Mouse (Mus musculus) spleen, postnatal 10 days (tissue): ENCODE results near the gene Btbd8.

ENCODE experiments used
- DNase-seq, 2 experiments: peaks; one replicate each; pipeline ENCODE4 v3.0.0; 2021 to 2022; ENCODE audit warnings: low spot score in 2 of 2

The Btbd8 gene

DNA sequence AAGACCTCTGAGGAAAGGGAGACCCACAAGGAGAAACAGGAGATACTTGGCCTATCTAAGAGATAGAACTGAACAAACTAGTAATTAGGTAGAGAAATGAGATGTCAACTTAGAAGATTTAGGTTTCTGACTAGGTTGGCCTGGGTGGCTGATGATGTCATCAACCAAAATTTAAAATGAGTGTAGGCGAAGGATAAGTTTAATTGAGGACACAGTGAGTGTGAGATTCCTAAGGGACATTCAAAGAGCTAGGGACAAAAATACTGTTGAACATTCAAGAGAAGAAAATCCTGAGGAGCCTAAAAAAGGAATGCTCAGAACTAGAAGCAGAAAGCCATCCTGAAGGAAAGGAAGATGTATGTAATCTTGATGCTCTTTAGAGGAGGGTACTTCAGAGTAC, 78.3 kb downstream of the Btbd8 start:
- no peak for DNase-seq

- no peak for DNase-seq
These were observed 80.8 kb downstream of the Btbd8 start for GRCm38 (mm10) chr5:107518602-107519001.

DNA sequence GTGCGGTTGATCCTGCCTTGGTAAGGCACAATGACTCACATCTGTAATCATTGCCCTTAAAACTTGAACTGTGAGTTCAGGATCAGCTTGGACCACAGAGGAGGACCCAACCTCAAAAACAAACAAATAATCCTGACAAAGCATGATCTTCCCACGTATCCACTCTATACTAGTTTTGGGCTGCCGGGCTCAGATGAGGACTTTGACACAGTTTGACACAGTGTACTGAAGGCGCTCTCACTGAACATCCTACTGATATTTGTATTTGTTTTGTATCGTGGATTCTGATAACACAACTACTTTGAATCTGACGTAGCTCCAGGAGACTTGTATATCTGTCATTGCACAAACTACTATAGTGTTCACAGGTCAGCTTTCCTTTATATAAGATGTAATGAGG, 83.6 kb downstream of the Btbd8 start:
- no peak for DNase-seq

DNA sequence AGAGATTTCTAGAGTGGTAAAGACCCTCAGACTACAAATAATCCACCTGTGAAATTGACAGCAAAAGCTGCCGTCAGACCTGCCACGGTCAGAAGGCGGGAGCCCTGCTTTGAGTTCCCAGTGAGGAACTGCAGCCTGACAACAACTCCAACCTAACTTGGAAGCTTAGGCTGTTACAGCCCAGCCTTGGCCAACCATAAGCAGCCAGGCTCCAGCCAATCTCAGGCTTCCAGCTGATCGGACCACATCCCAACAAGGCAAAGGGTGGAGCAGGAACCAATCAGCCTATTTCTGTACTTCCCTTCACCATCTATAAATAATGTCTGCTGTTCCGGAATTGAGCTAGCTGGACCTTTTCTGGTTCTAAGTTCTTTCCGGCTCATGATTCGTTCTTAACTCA, 84.1 kb downstream of the Btbd8 start:
- no peak for DNase-seq

GRCm38 (mm10) chr5:107524281-107524680, 86.5 kb downstream of the Btbd8 start:
- no peak for DNase-seq

DNA sequence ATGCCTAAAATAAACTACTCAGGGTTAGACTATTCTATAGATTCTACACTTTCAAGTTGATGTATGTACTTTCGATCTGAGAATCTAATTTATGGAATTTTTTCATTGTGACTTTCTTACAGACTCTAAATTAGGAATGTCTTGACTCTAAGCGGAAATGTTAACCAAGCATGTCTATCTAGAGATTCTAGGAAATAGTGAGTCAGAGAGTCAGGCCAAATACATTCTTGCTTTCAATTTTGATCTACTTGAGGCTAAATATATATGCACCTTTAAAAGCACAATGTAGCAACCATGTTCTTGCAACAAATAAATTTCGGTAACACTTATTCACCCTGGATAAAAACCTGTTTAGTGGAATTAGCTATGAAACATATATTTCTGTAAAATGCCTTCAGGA, 91.1 kb downstream of the Btbd8 start:
- no peak for DNase-seq

DNA sequence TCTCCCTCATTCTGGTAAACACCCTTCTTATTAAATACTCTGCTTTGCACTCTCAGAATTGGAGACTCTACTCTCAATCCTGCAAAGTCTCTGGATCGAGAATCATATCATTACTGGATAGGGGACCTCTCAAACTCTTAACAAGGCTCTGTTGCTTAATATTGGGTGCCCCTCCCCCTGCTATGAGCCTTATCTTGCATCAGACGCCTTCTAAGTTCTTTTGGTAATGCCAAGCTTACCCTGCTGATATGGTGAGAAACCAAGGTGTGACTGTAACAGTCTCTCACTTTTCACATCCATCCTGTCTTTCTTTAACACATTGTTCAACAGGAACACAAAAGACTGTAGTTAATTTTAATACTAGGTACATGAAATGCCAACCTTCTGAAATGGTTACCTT, 95.8 kb downstream of the Btbd8 start:
- DNase-seq = no peak

- DNase-seq = no peak
These were observed 96.8 kb downstream of the Btbd8 start, which contains the start of gene 1700028K03Rik for GRCm38 (mm10) chr5:107534581-107534980. TSS of gene 1700028K03Rik (plus strand) at chr5:107534709.

DNA sequence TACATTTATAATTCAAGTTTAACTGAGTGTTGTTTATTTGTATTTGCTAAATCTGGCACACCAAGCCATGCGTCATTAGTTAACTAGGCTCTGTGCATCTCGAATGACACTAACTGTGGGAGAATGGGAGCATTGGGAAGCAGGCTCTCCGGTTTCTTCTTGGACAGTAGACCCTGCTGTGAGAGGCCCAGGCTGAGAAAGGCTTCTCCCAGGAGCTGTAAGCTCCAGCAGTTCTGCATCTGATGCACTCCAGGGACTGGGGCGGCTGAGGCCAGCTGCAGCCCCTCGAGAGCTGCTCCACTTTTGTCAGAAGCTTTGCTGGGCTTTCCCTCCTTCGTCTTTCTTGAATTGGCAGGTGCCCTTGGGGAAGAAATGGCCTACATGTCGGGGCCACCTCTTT, 103.9 kb downstream of the Btbd8 start:
- DNase-seq = no peak

DNA sequence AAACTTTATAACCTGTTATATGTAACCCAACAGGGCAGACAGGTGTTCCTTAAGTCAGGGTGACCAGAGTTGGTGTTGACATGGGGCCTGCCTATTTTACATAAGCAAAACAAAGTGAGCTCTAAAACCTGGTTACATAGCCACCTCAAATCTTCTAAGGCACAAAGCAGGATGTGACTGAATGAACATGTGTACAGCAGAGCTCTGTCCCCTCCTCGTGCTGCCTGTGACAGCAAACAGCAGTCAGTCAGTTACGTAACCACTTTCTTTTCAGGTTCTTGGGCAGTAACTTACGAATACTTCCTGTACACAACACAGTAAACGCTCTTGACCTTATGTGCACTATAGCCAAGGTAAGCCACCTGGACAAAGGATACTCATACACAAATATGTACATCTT, 108.1 kb downstream of the Btbd8 start:
- no peak for DNase-seq

DNA sequence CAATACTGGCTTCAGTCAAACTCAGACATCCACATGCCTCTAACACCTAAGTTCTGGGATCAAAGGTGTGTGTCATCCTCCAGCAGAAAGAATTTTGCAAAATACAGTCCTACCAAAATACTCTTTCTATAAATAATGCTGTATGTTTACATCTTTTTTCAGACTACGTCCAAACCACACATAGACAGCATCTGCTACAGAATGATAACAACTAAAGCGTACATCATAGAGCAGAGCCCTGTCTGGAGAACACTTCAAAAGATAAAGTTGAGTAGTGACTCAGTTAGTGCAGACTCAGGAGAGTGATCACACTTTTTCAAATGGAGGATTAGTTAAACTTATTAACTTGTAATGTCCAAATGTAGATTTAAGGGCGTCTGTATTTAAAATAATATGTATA, 110.2 kb downstream of the Btbd8 start:
- DNase-seq = no peak

DNA sequence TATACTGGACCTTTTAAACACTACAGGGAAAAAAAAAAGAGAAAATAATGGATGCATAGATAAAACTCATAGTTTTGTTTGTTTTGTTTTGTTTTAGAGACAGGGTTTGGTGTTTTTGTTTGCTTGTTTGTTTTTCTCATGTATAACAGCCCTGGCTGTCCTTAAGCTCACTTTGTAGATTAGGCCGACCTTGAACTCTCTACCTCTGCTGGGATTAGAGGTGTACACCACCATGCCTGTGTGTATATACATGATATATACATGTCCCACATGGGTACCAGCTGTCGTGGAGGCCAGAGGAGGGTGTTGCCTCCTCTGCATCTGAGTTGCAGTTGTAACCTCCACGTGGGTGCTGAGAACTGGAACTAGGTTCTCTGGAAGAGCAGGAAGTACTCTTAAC, 110.6 kb downstream of the Btbd8 start:
- no peak for DNase-seq

DNA sequence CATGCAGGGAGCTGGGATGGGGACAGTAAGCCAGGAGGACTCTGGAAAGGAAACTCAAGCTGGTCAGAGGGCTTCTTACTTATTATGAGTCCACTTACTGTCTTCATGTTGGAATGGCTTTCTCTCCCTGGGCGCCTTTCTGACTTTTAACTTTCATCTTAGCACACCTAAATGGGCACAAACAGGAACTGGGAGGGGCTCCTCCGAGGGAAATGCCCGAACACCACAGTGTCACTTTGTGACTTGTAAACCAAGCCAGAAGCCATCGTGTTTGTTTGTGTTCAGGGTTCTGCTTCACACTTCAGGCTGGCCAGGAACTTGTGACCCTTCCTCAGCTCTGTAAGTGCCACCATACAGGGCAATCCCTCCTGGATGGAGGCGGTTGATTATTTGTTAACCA, 116.5 kb downstream of the Btbd8 start:
- no peak for DNase-seq

GRCm38 (mm10) chr5:107556969-107557368, 119.2 kb downstream of the Btbd8 start:
- no peak for DNase-seq
